Mouse (Mus musculus) heart, embryonic 11.5 days (tissue): ENCODE results near the gene Plekhb2. TPM values are rescaled to one million over a fixed set of nuclear protein-coding genes. Genes with fewer than 3 reads are reported as not detected.

Experiments used
- ATAC-seq: fragments of 200-750 bp; cut with Nextera tagmentation; replicated peaks from 2 replicates; pipeline ENCODE4 v1.8.0; 2017; ENCODE audit warnings: moderate library complexity; ENCODE audit not compliant: insufficient number of reproducible peaks, low FRiP score, low TSS enrichment
- H3K27ac ChIP-seq: fragments of 300-500 bp; sonication (generic); 2 replicates; pipeline ENCODE4 v1.5.1; 2014; ENCODE audit warnings: mild to moderate bottlenecking, low read depth, low read length
- H3K27me3 ChIP-seq: fragments of 300-500 bp; sonication (generic); 2 replicates; pipeline ENCODE4 v1.6.1; 2014; ENCODE audit warnings: mild to moderate bottlenecking, low read length, mixed read lengths; ENCODE audit not compliant: control insufficient read depth, insufficient read depth
- H3K36me3 ChIP-seq: fragments of 300-500 bp; sonication (generic); 2 replicates; pipeline ENCODE4 v1.6.1; 2014; ENCODE audit warnings: mild to moderate bottlenecking, low read length, moderate library complexity, mixed read lengths; ENCODE audit not compliant: control insufficient read depth, insufficient read depth
- H3K4me1 ChIP-seq: fragments of 300-500 bp; sonication (generic); 2 replicates; pipeline ENCODE4 v1.6.1; 2014; ENCODE audit warnings: low read length; ENCODE audit not compliant: control insufficient read depth, insufficient read depth
- H3K4me2 ChIP-seq: fragments of 300-500 bp; sonication (generic); 2 replicates; pipeline ENCODE4 v1.6.1; 2014; ENCODE audit warnings: mild to moderate bottlenecking, moderate library complexity
- H3K4me3 ChIP-seq: fragments of 300-500 bp; sonication (generic); 2 replicates; pipeline ENCODE4 v1.5.1; 2014; ENCODE audit warnings: low read depth, low read length
- H3K9ac ChIP-seq: fragments of 300-500 bp; sonication (generic); 2 replicates; pipeline ENCODE4 v1.6.1; 2014; ENCODE audit warnings: mild to moderate bottlenecking, low read depth, low read length, moderate library complexity
- H3K9me3 ChIP-seq: fragments of 300-500 bp; sonication (generic); replicated peaks from 2 replicates; pipeline ENCODE4 v1.6.1; 2016; ENCODE audit warnings: low read length; ENCODE audit not compliant: control insufficient read depth
- WGBS: fragments of 180-500 bp; shearing (Covaris S2); extraction: QIAGEN DNeasy Blood & Tissue Kit; methylation state at CpG from one replicate; pipeline ENCODE4 v1.1.7; 2014; ENCODE audit not compliant: insufficient replicate concordance; 5-methylcytosine and 5-hydroxymethylcytosine counted together
- polyA plus RNA-seq: library from polyadenylated mRNA; unstranded; fragments of >200 nt; fragmentation: Nextera tagmentation; extraction: Ambion mirVana; gene quantifications from 2 replicates; pipeline ENCODE4 v1.2.1, GENCODE M21; 2014

Plekhb2 gene
- polyA plus RNA-seq, 1 experiment from 2014 or later, result 58.0 TPM

DNA sequence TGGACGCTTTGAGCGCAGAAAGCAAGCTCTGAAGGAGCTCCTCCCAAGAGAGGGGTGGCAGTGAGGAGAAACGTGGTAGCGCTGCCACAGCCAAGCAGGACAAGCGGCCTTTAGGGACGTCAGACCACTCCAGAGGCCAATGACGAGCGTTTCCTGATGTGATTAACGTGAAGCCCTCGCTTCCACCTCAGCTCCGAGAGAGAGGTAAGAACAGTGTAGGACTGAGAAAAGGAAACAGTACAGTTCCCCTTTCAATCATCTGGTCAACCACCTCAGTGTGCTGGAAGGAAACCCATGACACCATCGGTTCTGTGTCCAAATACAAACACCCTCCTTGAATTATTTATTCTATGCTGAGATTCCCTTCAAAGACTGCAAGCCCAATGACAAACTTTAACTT is 10.5 kb upstream of the Plekhb2 start:
- Histone ChIP-seq H3K36me3 (peaks cover 8% of the 10 kb centered on the region), H3K27ac (no peak overlapping the region), H3K9ac (no peak overlapping the region), H3K27me3 (no peaks in the 10 kb centered on the region), H3K4me3 (no peak overlapping the region), H3K4me1 (peaks cover 38% of the 10 kb centered on the region), H3K4me2 (peak overlapping the region; percentile 16; the same call in 1 of the 2 replicates), H3K9me3 (no peaks in the 10 kb centered on the region)
- no peak for ATAC-seq
- 50% methylated on average over 12 of the region's 12 CpGs for WGBS

DNA sequence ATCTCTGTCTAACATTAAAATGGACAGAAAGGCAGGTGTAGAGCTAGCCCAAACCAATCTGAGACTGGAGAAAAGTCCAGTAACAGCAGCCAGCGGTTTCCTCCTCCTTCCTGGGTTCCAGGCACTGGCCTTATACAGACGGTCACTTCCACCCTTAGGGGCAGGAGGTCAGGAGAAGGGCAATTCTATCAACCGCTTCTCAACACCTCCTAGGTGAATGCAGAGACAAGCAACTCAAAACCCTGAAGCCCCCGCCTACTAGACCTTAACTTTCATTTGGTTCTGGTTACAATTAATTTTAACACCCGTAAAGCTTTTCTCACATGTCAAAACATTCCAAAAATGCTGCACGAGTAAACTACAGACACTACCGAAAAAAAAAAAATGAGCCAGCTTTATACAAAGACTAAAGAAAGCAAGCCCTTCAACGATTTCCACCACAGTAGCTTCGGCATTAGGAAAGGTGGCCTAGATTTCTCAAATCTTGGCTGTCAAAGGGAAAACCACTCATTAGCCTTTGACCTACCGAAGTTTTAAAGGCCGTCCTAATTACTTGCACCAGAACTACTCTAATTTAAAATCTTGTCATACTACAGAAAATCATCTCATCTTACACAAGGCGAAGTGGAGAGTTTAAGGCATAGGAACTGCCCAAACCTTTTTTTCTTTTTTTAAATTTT is 7.9 kb upstream of the Plekhb2 start:
- Histone ChIP-seq H3K27me3 (no peaks in the 10 kb centered on the region), H3K4me2 (peak overlapping the region; percentile 79), H3K36me3 (no peaks in the 10 kb centered on the region; the same call in 1 of the 2 replicates), H3K4me3 (peak overlapping the region; percentile 78), H3K9ac (peak overlapping the region; percentile 96), H3K27ac (peak overlapping the region; percentile 97), H3K4me1 (peaks cover 38% of the 10 kb centered on the region), H3K9me3 (no peaks in the 10 kb centered on the region)
- 2% methylated on average over 12 of the region's 12 CpGs for WGBS
- no peak for ATAC-seq

GRCm38 (mm10) chr1:34842389-34842861 is 7.4 kb upstream of the Plekhb2 start:
- Histone ChIP-seq H3K36me3 (no peaks in the 10 kb centered on the region; the same call in 1 of the 2 replicates), H3K27me3 (no peaks in the 10 kb centered on the region), H3K4me3 (peak overlapping the region; percentile 78), H3K9ac (peak overlapping the region; percentile 96), H3K27ac (peak overlapping the region; percentile 97), H3K4me1 (peaks cover 34% of the 10 kb centered on the region), H3K4me2 (peak overlapping the region; percentile 79), H3K9me3 (no peaks in the 10 kb centered on the region)
- WGBS, result under 1% methylated on average over 43 of the region's 51 CpGs
- peak; percentile 82 for ATAC-seq

DNA sequence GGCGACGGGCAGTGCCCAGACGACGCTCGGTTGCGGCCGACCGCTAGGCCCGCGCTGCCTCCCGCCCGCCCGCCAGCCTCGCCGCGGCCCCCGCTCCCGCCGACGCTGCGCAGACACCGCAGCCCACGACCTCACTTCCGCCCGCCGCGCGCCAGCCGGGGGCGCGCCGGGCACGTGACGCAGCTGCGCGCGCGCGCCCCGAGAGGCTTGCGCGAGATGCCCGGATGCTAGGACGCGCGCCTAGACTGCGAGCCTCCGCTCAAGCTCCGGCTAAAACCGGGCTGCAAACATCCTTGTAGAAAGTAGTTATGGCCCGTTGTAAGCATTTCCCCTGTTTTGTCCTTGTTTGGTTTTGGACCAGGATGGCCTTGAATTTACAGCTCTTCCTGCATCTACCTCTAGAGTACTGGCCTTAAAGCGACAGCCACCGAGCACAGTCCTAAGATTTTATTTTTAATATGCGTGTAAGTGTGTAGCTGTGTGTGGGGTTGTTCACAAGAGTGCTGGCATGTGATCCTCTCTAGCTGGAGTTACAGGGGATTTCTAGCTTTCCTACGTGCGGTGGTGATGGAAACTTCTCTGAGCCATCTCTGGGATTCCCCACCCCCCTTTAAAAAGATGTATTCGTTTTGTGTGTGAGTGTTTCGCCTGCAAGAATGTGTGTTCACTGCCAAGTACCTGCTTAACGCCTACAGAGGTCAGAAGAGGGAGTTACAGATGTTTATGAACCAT is 6.7 kb upstream of the Plekhb2 start, which contains the start of gene Fam168b:
Gene Fam168b, minus strand, starts transcription at position 179 of the 732 bp plus-strand sequence.
- Histone ChIP-seq H3K9ac (peak within 1 kb of the TSS; percentile 96), H3K27ac (peak within 1 kb of the TSS; percentile 97), H3K4me3 (peak within 1 kb of the TSS; percentile 78), H3K4me1 (peaks cover 29% of the 10 kb centered on the region), H3K4me2 (peak within 1 kb of the TSS; percentile 79), H3K9me3 (no peaks in the 10 kb centered on the region), H3K36me3 (no peaks in the 10 kb centered on the region; the same call in 1 of the 2 replicates), H3K27me3 (no peaks in the 10 kb centered on the region)
- 2% methylated on average over 50 of the region's 59 CpGs for WGBS
- ATAC-seq, result peak; percentile 83

DNA sequence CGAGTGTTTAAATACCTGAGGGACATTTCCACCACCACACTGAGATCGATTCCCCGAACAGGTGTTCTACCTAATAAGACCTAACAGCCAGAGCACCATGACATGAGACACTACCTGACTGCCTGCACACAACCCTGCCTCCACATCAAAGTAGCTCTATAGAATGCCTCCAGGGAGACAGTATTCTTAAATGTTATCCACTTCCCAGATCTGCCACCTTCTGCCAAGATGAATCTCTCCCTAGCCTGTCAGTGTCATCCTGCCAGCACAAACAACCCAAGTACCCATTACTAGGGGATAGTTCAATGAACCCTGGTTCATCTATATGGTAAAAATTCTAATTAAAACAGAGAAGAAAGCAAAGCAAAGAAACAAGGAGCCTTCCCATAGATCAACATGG is 2.7 kb upstream of the Plekhb2 start:
- H3K4me1 ChIP-seq, result peaks cover 9% of the 10 kb centered on the region
- H3K4me3 ChIP-seq, result no peak overlapping the region
- H3K27me3 ChIP-seq, result no peaks in the 10 kb centered on the region
- ATAC-seq, result no peak
- WGBS, result 75% methylated on average over 3 of the region's 3 CpGs
- H3K4me2 ChIP-seq, result no peak overlapping the region
- no peak overlapping the region for H3K27ac ChIP-seq
- no peaks in the 10 kb centered on the region for H3K36me3 ChIP-seq
- no peak overlapping the region for H3K9ac ChIP-seq
- no peaks in the 10 kb centered on the region for H3K9me3 ChIP-seq

DNA sequence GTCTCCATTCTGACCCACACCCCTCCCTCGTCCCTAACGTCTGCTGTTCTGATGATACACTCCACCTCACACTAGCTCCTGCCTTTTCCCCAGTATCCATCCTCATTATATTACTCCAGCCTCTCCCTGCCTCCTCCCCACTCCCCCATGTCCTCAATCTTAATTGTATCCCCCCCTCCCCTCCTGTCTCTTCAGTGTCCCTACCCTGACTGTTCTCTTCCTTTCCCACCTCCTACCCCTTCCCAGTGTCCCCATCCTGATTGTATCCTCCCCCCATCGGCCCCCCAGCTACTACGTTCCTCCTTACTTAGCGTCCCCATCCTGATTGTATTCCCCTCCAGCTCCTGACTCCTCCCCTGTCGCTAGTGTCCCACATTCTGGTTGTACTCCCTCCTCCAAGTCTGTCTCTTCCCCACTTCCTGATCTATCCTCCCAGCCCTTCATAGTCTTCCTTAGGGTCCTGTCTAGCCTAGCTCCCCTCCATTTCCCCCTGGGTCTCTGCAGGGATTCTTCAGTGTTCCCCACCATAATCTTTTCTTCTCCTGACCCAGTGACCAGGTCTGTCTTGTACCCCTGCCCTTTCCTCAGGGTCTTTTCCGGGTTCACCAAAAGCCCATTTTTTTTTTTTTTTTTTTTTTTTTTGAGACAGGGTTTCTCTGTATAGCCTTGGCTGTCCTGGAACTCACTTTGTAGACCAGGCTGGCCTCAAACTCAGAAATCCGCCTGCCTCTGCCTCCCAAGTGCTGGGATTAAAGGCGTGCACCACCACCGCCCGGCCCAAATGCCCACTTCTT is 764 bp downstream of the Plekhb2 start:
- Histone ChIP-seq H3K4me3 (peak overlapping the region; percentile 78), H3K36me3 (no peaks in the 10 kb centered on the region), H3K4me1 (peaks cover 11% of the 10 kb centered on the region), H3K27me3 (no peaks in the 10 kb centered on the region), H3K9ac (peak overlapping the region; percentile 87), H3K4me2 (peak overlapping the region; percentile 89), H3K27ac (no peak overlapping the region), H3K9me3 (no peaks in the 10 kb centered on the region)
- WGBS, result 43% methylated on average over 11 of the region's 11 CpGs
- no peak; the same call in 1 of the 2 replicates for ATAC-seq

- Histone ChIP-seq H3K27me3 (no peaks in the 10 kb centered on the region), H3K36me3 (no peaks in the 10 kb centered on the region), H3K9me3 (no peaks in the 10 kb centered on the region), H3K4me2 (no peak overlapping the region; the same call in 1 of the 2 replicates), H3K4me1 (peaks cover 11% of the 10 kb centered on the region), H3K9ac (no peak overlapping the region), H3K4me3 (no peak overlapping the region), H3K27ac (no peak overlapping the region)
- 62% methylated on average over 6 of the region's 6 CpGs for WGBS
- no peak for ATAC-seq
Measured at GRCm38 (mm10) chr1:34851562-34851961, 1.8 kb downstream of the Plekhb2 start.
